Mouse (Mus musculus) heart, embryonic 12.5 days (tissue): ENCODE data around the gene Gm3854. TPM values are rescaled to one million over a fixed set of nuclear protein-coding genes. Genes with fewer than 3 reads are reported as not detected.

Experiments used
- ATAC-seq: fragments of 200-750 bp; cut with Nextera tagmentation; 2 replicates; pipeline ENCODE4 v1.8.0; 2017; ENCODE audit warnings: moderate TSS enrichment, moderate library complexity; ENCODE audit not compliant: insufficient number of reproducible peaks, low FRiP score
- H3K27ac ChIP-seq: fragments of 300-500 bp; sonication (generic); 2 replicates; pipeline ENCODE4 v1.5.1; 2016; ENCODE audit warnings: mild to moderate bottlenecking, moderate library complexity; ENCODE audit not compliant: poor library complexity, severe bottlenecking
- H3K27me3 ChIP-seq: fragments of 300-500 bp; sonication (generic); replicated peaks from 2 replicates; pipeline ENCODE4 v1.6.1; 2016; ENCODE audit warnings: mild to moderate bottlenecking, moderate library complexity
- H3K36me3 ChIP-seq: fragments of 300-500 bp; sonication (generic); 2 replicates; pipeline ENCODE4 v1.6.1; 2016; ENCODE audit warnings: mild to moderate bottlenecking, moderate library complexity
- H3K4me1 ChIP-seq: fragments of 300-500 bp; sonication (generic); replicated peaks from 2 replicates; pipeline ENCODE4 v1.6.1; 2016; ENCODE audit warnings: mild to moderate bottlenecking
- H3K4me2 ChIP-seq: fragments of 300-500 bp; sonication (generic); 2 replicates; pipeline ENCODE4 v1.6.1; 2016; ENCODE audit warnings: mild to moderate bottlenecking, moderate library complexity
- H3K4me3 ChIP-seq: fragments of 300-500 bp; sonication (generic); 2 replicates; pipeline ENCODE4 v1.5.1; 2016; ENCODE audit warnings: mild to moderate bottlenecking
- H3K9ac ChIP-seq: fragments of 300-500 bp; sonication (generic); 2 replicates; pipeline ENCODE4 v1.6.1; 2016; ENCODE audit warnings: mild to moderate bottlenecking, moderate library complexity
- H3K9me3 ChIP-seq: fragments of 300-500 bp; sonication (generic); replicated peaks from 2 replicates; pipeline ENCODE4 v1.6.1; 2016; ENCODE audit warnings: mild to moderate bottlenecking, moderate library complexity
- WGBS: fragments of 180-500 bp; shearing (Covaris S2); methylation state at CpG from one replicate; pipeline ENCODE4 v1.1.7; 2016; 5-methylcytosine and 5-hydroxymethylcytosine counted together
- polyA plus RNA-seq: library from polyadenylated mRNA; unstranded; fragments of >200 nt; fragmentation: Nextera tagmentation; extraction: Ambion mirVana; gene quantifications from 2 replicates; pipeline ENCODE4 v1.2.1, GENCODE M21; 2016

Gene Gm3854
- polyA plus RNA-seq, 1 experiment from 2014 or later, result 1.6 TPM

GRCm38 (mm10) chr7:6386995-6387394, 43.4 kb downstream of the Gm3854 start:
- H3K36me3 ChIP-seq, result peaks cover 39% of the 10 kb centered on the region
- 90% methylated on average over 8 of the region's 8 CpGs for WGBS
- no peaks in the 10 kb centered on the region for H3K9me3 ChIP-seq
- no peak overlapping the region for H3K4me2 ChIP-seq
- H3K4me1 ChIP-seq, result peaks cover 11% of the 10 kb centered on the region
- H3K27ac ChIP-seq, result no peak overlapping the region
- no peak overlapping the region for H3K9ac ChIP-seq
- no peaks in the 10 kb centered on the region for H3K27me3 ChIP-seq
- no peak for ATAC-seq
- no peak overlapping the region for H3K4me3 ChIP-seq

DNA sequence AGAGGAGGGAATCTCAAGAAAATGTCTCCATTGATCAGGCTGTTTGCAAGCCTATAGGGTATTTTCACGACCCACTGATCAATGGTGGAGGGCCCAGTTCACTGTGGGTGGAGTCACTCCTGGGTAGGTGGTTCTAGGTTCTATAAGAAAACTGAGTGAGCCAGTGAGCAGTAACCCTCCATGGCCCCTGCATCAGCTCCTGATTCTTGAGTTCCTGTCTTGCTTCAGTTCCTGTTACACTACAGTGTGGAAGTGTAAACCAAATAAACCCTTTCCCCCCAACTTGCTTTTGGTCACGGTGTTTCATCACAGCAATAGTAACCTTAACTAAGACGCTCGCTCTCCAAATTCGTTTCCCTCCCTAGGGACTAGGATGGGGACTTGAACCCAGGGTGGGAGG, 45.4 kb downstream of the Gm3854 start:
- no peak overlapping the region for H3K27ac ChIP-seq
- no peak overlapping the region for H3K4me3 ChIP-seq
- H3K9ac ChIP-seq, result no peak overlapping the region
- H3K36me3 ChIP-seq, result peaks cover 59% of the 10 kb centered on the region
- 0 out of 2 replicates have a peak, but pooled peaks cover 7% of the 10 kb centered on the region for H3K9me3 ChIP-seq
- ATAC-seq, result no peak
- WGBS, result 79% methylated on average over 5 of the region's 5 CpGs
- H3K4me2 ChIP-seq, result no peak overlapping the region
- no peaks in the 10 kb centered on the region for H3K27me3 ChIP-seq
- H3K4me1 ChIP-seq, result peaks cover 3% of the 10 kb centered on the region

GRCm38 (mm10) chr7:6389449-6389848, 45.9 kb downstream of the Gm3854 start:
- no peaks in the 10 kb centered on the region for H3K4me1 ChIP-seq
- no peak overlapping the region for H3K27ac ChIP-seq
- no peaks in the 10 kb centered on the region for H3K27me3 ChIP-seq
- WGBS, result 64% methylated on average over 5 of the region's 5 CpGs
- H3K9me3 ChIP-seq, result 0 out of 2 replicates have a peak, but pooled peaks cover 9% of the 10 kb centered on the region
- H3K4me3 ChIP-seq, result no peak overlapping the region
- H3K36me3 ChIP-seq, result peaks cover 64% of the 10 kb centered on the region
- H3K9ac ChIP-seq, result no peak overlapping the region
- ATAC-seq, result no peak
- H3K4me2 ChIP-seq, result no peak overlapping the region

DNA sequence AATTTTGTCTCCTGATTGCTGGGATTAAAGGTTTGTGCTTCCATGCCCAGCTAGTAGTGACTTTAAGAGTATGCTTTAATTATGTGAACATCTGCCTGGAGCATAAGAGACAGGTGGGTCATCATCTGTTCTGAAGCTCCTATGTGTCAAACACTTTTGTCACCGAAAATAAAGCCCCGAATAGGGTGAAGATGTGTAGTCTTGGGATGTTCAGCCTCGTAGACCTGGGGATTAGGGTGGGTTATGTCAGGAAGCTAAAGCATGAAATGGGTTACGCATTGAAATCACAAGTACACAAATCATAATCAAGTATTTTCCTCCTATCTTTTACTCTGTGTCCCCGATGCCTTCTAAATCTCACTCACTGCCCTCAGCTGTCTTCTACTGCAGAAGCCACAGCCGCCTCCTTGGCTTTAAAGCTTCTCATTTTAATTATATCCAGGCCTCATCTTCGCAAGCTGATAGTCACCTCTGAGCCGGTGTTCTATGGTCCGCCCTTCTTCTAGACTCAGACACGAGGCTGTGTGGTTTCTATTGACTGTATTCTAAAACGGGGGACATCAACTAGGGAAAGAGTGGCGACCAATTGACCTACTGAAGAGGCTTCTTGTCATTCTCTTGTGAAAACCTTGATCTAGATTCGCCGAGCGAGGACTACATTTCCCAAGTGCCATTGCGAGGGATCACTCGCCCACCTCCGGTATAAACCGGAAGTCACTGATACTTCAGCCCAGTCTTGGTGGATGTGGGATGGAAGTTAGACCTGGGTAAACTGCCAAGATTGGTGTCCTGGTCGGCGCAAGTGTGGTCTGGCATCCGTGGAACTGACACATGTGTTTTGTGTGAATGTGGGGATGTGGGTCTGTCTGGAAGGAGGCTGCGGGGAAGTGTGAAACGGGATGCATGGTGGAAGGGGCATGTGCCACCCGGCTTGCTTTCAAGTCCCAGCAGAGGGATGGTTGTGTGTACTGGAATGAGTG, 54.7 kb downstream of the Gm3854 start, which contains the start of gene Smim17:
Smim17 (plus strand) TSS at position 720 of the 980 bp plus-strand sequence.
- peaks cover 26% of the 10 kb centered on the region for H3K36me3 ChIP-seq
- H3K4me3 ChIP-seq, result peak within 1 kb of the TSS; percentile 54
- H3K4me2 ChIP-seq, result peak within 1 kb of the TSS; percentile 77
- H3K27ac ChIP-seq, result no peak within 1 kb of the TSS
- H3K9me3 ChIP-seq, result 0 out of 2 replicates have a peak, but pooled peaks cover 3% of the 10 kb centered on the region
- 27% methylated on average over 25 of the region's 25 CpGs for WGBS
- H3K9ac ChIP-seq, result peak within 1 kb of the TSS; percentile 62; the same call in 1 of the 2 replicates
- no peaks in the 10 kb centered on the region for H3K27me3 ChIP-seq
- no peaks in the 10 kb centered on the region; the same call in 1 of the 2 replicates for H3K4me1 ChIP-seq
- peak; percentile 77; the same call in 1 of the 2 replicates for ATAC-seq

Other genes with a start within 250 kb of the Gm3854 start
- gene Zfp787, start 187.8 kb upstream of the Gm3854 start, polyA plus RNA-seq, result 26.0 and 27.7 TPM in 2 replicates
- gene Zfp444, start 171.5 kb upstream of the Gm3854 start, polyA plus RNA-seq, result 30.2 and 31.3 TPM in 2 replicates
- gene Galp, start 146.7 kb upstream of the Gm3854 start, polyA plus RNA-seq, result not detected in 2 replicates
- gene Zscan5b, start 121.5 kb upstream of the Gm3854 start, polyA plus RNA-seq, result not detected in 2 replicates
- not detected in 2 replicates for gene Epp13, start 91.0 kb upstream of the Gm3854 start, polyA plus RNA-seq
- 3.7 and 4.2 TPM in 2 replicates for gene Zfp667, start 57.2 kb upstream of the Gm3854 start, polyA plus RNA-seq
- 4.3 and 4.8 TPM in 2 replicates for gene Zfp583, start 12.5 kb upstream of the Gm3854 start, polyA plus RNA-seq
- 1.2 and 1.4 TPM in 2 replicates for gene Zfp78, start 19.5 kb downstream of the Gm3854 start, polyA plus RNA-seq
- 7.3 and 10.7 TPM in 2 replicates for gene Zfp28, start 39.5 kb downstream of the Gm3854 start, polyA plus RNA-seq
- gene Smim17, start 55.0 kb downstream of the Gm3854 start, polyA plus RNA-seq, result 0.15 and 0.39 TPM in 2 replicates
- not detected in 2 replicates for gene Gm20715, start 66.5 kb downstream of the Gm3854 start, polyA plus RNA-seq
- not detected in 2 replicates for gene Olfr1344, start 94.9 kb downstream of the Gm3854 start, polyA plus RNA-seq
- gene Olfr1336, start 112.4 kb downstream of the Gm3854 start, polyA plus RNA-seq, result not detected in 2 replicates
- gene Olfr1346, start 123.3 kb downstream of the Gm3854 start, polyA plus RNA-seq, result not detected in 2 replicates
- not detected in 2 replicates for gene Olfr5, start 143.2 kb downstream of the Gm3854 start, polyA plus RNA-seq
- gene Olfr1347, start 156.0 kb downstream of the Gm3854 start, polyA plus RNA-seq, result not detected in 2 replicates
- not detected in 2 replicates for gene Olfr1348, start 165.0 kb downstream of the Gm3854 start, polyA plus RNA-seq
- gene Olfr1349, start 179.2 kb downstream of the Gm3854 start, polyA plus RNA-seq, result not detected in 2 replicates
- gene Olfr1350, start 221.1 kb downstream of the Gm3854 start, polyA plus RNA-seq, result not detected in 2 replicates